In genomic region chr16:55863832-55864231, GRCm38 (mm10) we compare ENCODE assay signal across 8 mouse cellular contexts.
"Had no signal": no experiment of that assay in that cellular context is flagged by ENCODE, and none has a peak within 500 bp of the region (broad histone marks: within the 10 kb centered on the region; RNA-seq: fewer than 3 reads in every experiment).

No protein-coding gene starts in this region.

- H3K4me1 ChIP-seq: kidney, embryonic 15.5 days; limb, embryonic 10.5 days; liver, embryonic 15.5 days; neural tube, embryonic 12.5 days had no signal

- H3K4me2 ChIP-seq: kidney, embryonic 15.5 days; liver, embryonic 11.5 days; liver, embryonic 15.5 days; neural tube, embryonic 12.5 days had no signal

- H3K4me3 ChIP-seq: kidney, embryonic 15.5 days; left cerebral cortex, adult 2 months; limb, embryonic 10.5 days; liver, embryonic 15.5 days; neural tube, embryonic 12.5 days had no signal

- H3K27ac ChIP-seq: kidney, embryonic 15.5 days; left cerebral cortex, adult 2 months; limb, embryonic 10.5 days; liver, embryonic 15.5 days; macrophage; neural tube, embryonic 12.5 days had no signal

- H3K9ac ChIP-seq: kidney, embryonic 15.5 days; liver, embryonic 15.5 days; neural tube, embryonic 12.5 days had no signal

- H3K9me3 ChIP-seq: kidney, embryonic 15.5 days; limb, embryonic 10.5 days; liver, embryonic 15.5 days; megakaryocyte, embryonic 14.5 days; neural tube, embryonic 12.5 days had no signal

- H3K36me3 ChIP-seq: liver, embryonic 15.5 days; neural tube, embryonic 12.5 days had no signal

- H3K27me3 ChIP-seq: kidney, embryonic 15.5 days; liver, embryonic 15.5 days; megakaryocyte, embryonic 14.5 days; neural tube, embryonic 12.5 days had no signal
